ENCODE assay signal across 9 mouse cellular contexts in genomic region chr10:40107995-40108394, GRCm38 (mm10). TPM values are rescaled to one million over a fixed set of nuclear protein-coding genes. Genes with fewer than 3 reads are reported as not detected.
A peak's percentile ranks its signal among the peaks of the same experiment; 100 is the strongest.
DNase-seq lines count a peak whose midpoint lies in the region.
"Had no signal": no experiment of that assay in that cellular context is flagged by ENCODE, and none has a peak within 500 bp of the region (broad histone marks: within the 10 kb centered on the region; RNA-seq: fewer than 3 reads in every experiment).

No protein-coding gene starts in this region.

- intact Hi-C loops in left cerebral cortex, postnatal 25 days (cut with DNase I) = no loop called here

- peak; percentile 50 for DNase-seq in layer of hippocampus, adult 11-12 months (ENCODE audit: low spot score)
- DNase-seq in layer of hippocampus, postnatal 25 days (ENCODE audit: extremely low spot score in 1 of 2, low spot score in 1 of 2) = no peak
- DNase-seq in adipocyte (ENCODE audit: low spot score) = peak; percentile 87
- peak; percentile 49 for DNase-seq in cerebellum, adult 8-10 months
- DNase-seq in left cerebral cortex, postnatal 25 days (ENCODE audit: low spot score in 2 of 2) = peak; percentile 45 to 63
- DNase-seq in retina, postnatal 1 day = no peak
- no peak for DNase-seq in kidney, postnatal 14 days
- no peak for DNase-seq in spleen, postnatal 4 days (ENCODE audit: low spot score in 2 of 2)
- DNase-seq: lung, embryonic 14.5 days had no signal

RNA-seq across cellular contexts. Expression of gene Slc16a10, which starts 34.1 kb away (rescaled TPM):
- total RNA-seq in layer of hippocampus, postnatal 25 days (2021) = 1 to 10 TPM; 2.9 to 3.1 TPM
- total RNA-seq in left cerebral cortex, postnatal 25 days (2021) = 1 to 10 TPM; 2.5 to 3.4 TPM

Comparison
In these comparisons a context has a peak if more than half of its experiments do, and no peak if none do; other contexts are left out.
1. DNase-seq: peak in layer of hippocampus, adult 11-12 months (single experiment), adipocyte (single experiment), cerebellum, adult 8-10 months (single experiment) and left cerebral cortex, postnatal 25 days (2 of 2); none in layer of hippocampus, postnatal 25 days (0 of 2), retina, postnatal 1 day (single experiment), kidney, postnatal 14 days (single experiment) and spleen, postnatal 4 days (0 of 2).